Mouse (Mus musculus): ENCODE results near the gene Mettl22. TPM values are rescaled to one million over a fixed set of nuclear protein-coding genes. Genes with fewer than 3 reads are reported as not detected.

Mettl22 gene
- polyA plus RNA-seq, 1 experiment from 2014 or later: 31.6 TPM

GRCm38 (mm10) chr16:8534466-8535200 lies 64.0 kb downstream of the Mettl22 start:
- H3K27ac ChIP-seq (replicated peaks): peak overlapping the region; percentile 15
- no peak overlapping the region for H3K4me3 ChIP-seq
- no peaks in the 10 kb centered on the region for H3K9me3 ChIP-seq
- no peak overlapping the region for H3K9ac ChIP-seq
- peaks cover 10% of the 10 kb centered on the region for H3K36me3 ChIP-seq
- 75% methylated on average over 11 of the region's 11 CpGs for WGBS
- ATAC-seq (ENCODE audit: low read depth): no peak
- H3K4me1 ChIP-seq (replicated peaks): peaks cover 63% of the 10 kb centered on the region
- H3K27me3 ChIP-seq: no peaks in the 10 kb centered on the region
- H3K4me2 ChIP-seq: no peak overlapping the region

DNA sequence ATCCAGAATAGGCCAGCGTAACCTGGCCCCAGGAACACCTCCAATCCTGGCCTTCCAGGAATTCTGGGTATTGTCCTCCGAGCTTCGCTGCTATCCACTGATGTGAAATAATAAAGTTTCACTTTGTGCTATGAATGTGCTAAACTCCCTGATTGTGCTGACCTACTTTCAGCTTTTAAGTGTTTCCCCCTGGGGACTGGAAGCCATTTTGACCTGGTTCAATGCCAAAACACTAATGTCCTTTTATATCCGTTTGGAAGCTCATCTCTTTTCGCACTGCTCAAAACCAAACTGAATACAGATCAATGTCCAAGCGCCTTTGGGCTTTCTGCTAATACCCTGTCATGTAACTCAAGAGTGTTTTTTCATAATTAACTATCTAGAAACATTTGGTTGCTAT lies 64.8 kb downstream of the Mettl22 start:
- peaks cover 10% of the 10 kb centered on the region for H3K36me3 ChIP-seq
- H3K9ac ChIP-seq: no peak overlapping the region
- no peak for ATAC-seq (ENCODE audit: low read depth)
- WGBS: 68% methylated on average over 6 of the region's 6 CpGs
- H3K9me3 ChIP-seq: no peaks in the 10 kb centered on the region
- no peaks in the 10 kb centered on the region for H3K27me3 ChIP-seq
- H3K4me3 ChIP-seq: no peak overlapping the region
- no peak overlapping the region for H3K4me2 ChIP-seq
- H3K4me1 ChIP-seq (replicated peaks): peaks cover 63% of the 10 kb centered on the region
- H3K27ac ChIP-seq (replicated peaks): peak overlapping the region; percentile 15; the same call in 1 of the 2 replicates

DNA sequence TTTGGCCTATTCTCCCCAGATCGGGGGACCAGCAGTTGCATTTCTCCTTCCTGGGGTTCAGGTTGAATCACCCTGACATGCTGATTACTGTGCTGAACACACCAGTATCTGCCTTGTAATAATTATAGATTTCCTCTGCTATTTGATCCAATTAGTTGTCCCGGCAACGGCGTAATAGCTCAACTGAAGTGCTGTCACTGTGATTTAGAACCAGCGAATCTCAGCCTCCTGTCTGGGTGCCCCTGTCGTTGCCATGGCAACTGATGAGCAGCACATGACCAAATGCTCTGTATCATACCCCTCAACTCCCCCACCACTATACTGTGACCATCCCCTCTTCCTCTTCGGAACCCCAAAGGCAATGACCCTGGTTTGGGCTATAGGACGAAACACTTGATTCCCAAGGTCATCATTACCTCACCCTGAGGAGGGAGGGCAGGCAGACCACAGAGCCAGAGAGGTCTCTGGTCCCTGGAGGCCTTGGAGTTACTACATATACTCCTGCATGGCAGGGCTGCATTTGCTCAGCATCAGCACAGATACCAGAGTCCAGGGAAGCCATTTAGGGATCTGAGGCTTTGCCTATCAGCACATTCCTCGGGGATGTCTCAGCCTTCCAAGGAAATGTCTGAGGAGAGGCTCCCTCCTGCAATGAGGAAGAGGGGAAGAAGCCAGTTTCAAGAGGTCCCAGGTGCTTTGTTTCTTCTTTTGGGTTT lies 68.7 kb downstream of the Mettl22 start:
- 7% methylated on average over 9 of the region's 9 CpGs for WGBS

More for the DNA sequence above, 68.7 kb downstream of the Mettl22 start:
- no peaks in the 10 kb centered on the region for H3K9me3 ChIP-seq
- H3K36me3 ChIP-seq: peaks cover 8% of the 10 kb centered on the region; the same call in 1 of the 2 replicates
- H3K4me3 ChIP-seq: no peak overlapping the region
- H3K4me1 ChIP-seq (replicated peaks): peaks cover 79% of the 10 kb centered on the region
- H3K9ac ChIP-seq: peak overlapping the region; percentile 62; the same call in 1 of the 2 replicates
- H3K27ac ChIP-seq (replicated peaks): peak overlapping the region; percentile 97
- peak; percentile 89 for ATAC-seq (ENCODE audit: low read depth)
- H3K4me2 ChIP-seq: peak overlapping the region; percentile 46
- no peaks in the 10 kb centered on the region for H3K27me3 ChIP-seq

Other genes with a start within 250 kb of the Mettl22 start
- gene Tmem114, start 45.7 kb upstream of the Mettl22 start, polyA plus RNA-seq (2015; fragmentation: Nextera tagmentation; extraction: Ambion mirVana): 0.34 and 0.40 TPM in 2 replicates
- 120 and 128 TPM in 2 replicates for gene Abat, start 42.6 kb downstream of the Mettl22 start, polyA plus RNA-seq (2015; fragmentation: Nextera tagmentation; extraction: Ambion mirVana)
- 37.0 and 43.3 TPM in 2 replicates for gene Pmm2, start 166.9 kb downstream of the Mettl22 start, polyA plus RNA-seq (2015; fragmentation: Nextera tagmentation; extraction: Ambion mirVana)
- 19.0 and 20.6 TPM in 2 replicates for gene Tmem186, start 166.9 kb downstream of the Mettl22 start, polyA plus RNA-seq (2015; fragmentation: Nextera tagmentation; extraction: Ambion mirVana)
- 225 and 243 TPM in 2 replicates for gene Carhsp1, start 201.4 kb downstream of the Mettl22 start, polyA plus RNA-seq (2015; fragmentation: Nextera tagmentation; extraction: Ambion mirVana)
- gene Gm5767, start 210.0 kb downstream of the Mettl22 start, polyA plus RNA-seq (2015; fragmentation: Nextera tagmentation; extraction: Ambion mirVana): not detected in 2 replicates